Mouse (Mus musculus) mouse embryonic stem cell (cell line): Measurements from ENCODE around the gene Gm4216.
"Not testable (repeated sequence)": the region's sequence is repeated elsewhere in the genome, so short reads cannot be mapped to it uniquely, and the experiment has no call there.

Experiments
- in situ Hi-C, 2 experiments: fragments of 300-500 bp; cut with MboI; formaldehyde crosslinking; loops; 1 replicate in 1 of 2; 3 replicates in 1 of 2; pipeline ENCODE4 v1.14.3; 2019 to 2020; ENCODE audit warnings: low sequenced_read_pairs in 2 of 2, low pct_unique_long_range_greater_than_20kb in 1 of 2, mixed read lengths in 1 of 2; ENCODE audit not compliant: unreplicated experiment in 1 of 2

Gene Gm4216

GRCm38 (mm10) chr7:23019823-23020222 is at the start of gene Gm4216:
TSS of gene Gm4216 (minus strand) at chr7:23019923.
- in situ Hi-C loops = not testable (repeated sequence)

GRCm38 (mm10) chr7:23067356-23067755 is 47.6 kb upstream of the Gm4216 start, which contains the start of gene Gm8720:
TSS of gene Gm8720 (minus strand) at chr7:23067456.
- in situ Hi-C loops = not testable (repeated sequence)

- in situ Hi-C loops = not testable (repeated sequence)
Observed at GRCm38 (mm10) chr7:23055240-23055639, 35.5 kb upstream of the Gm4216 start, which contains the start of gene Vmn1r163. TSS of gene Vmn1r163 (plus strand) at chr7:23055540.

- in situ Hi-C loops = not testable (repeated sequence)
Observed at GRCm38 (mm10) chr7:22984573-22984972, 35.1 kb downstream of the Gm4216 start, which contains the start of gene Gm4214. TSS of gene Gm4214 (minus strand) at chr7:22984673.
